Mouse (Mus musculus): ENCODE measurements around the gene Josd1. TPM values are rescaled to one million over a fixed set of nuclear protein-coding genes. Genes with fewer than 3 reads are reported as not detected.

Josd1 gene
- polyA plus RNA-seq, 1 experiment = 64.3 TPM

DNA sequence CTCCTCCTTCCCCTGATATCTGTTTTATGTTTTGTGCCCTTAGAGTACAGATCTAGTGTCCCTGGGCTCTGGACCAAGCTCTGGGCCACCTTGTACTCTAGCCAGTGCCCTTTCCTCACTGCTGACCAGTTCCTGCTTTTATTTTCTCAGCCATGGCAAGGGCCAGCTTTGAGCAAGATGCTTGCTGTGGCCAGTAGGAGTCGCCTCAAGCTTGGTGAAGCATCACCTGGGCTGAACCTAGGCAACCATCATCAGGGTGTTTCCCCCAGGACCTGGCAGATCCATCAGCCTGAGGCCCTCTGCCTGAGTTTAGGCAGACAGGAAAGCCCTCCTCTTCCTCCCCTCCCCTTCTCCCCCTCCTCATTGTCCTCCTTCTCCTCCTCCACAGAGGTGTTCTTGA lies 35.7 kb upstream of the Josd1 start:
- no peak overlapping the region for H3K27ac ChIP-seq (ENCODE audit: insufficient read depth, low read length)
- no peak overlapping the region for H3K4me3 ChIP-seq (ENCODE audit: insufficient read depth, low read length)
- H3K4me1 ChIP-seq (ENCODE audit: control insufficient read depth, insufficient read depth, low read length) = no peaks in the 10 kb centered on the region
- TF ChIP-seq CTCF (IDR thresholded peaks at IDR 0.05; ENCODE audit: extremely low read depth, insufficient read depth, low read length) (peak; percentile 67), POLR2A (IDR thresholded peaks at IDR 0.05; ENCODE audit: extremely low read depth, insufficient read depth, low read length) (peak; percentile 10; the same call in 1 of the 2 replicates)

GRCm38 (mm10) chr15:79720796-79721195 lies 33.1 kb upstream of the Josd1 start:
- Histone ChIP-seq H3K4me1 (ENCODE audit: control insufficient read depth, insufficient read depth, low read length) (no peaks in the 10 kb centered on the region), H3K4me3 (ENCODE audit: insufficient read depth, low read length) (no peak overlapping the region), H3K27ac (ENCODE audit: insufficient read depth, low read length) (no peak overlapping the region)
- no peak for TF ChIP-seq CTCF (IDR thresholded peaks at IDR 0.05; ENCODE audit: extremely low read depth, insufficient read depth, low read length)
- no peak for TF ChIP-seq POLR2A (IDR thresholded peaks at IDR 0.05; ENCODE audit: extremely low read depth, insufficient read depth, low read length)

DNA sequence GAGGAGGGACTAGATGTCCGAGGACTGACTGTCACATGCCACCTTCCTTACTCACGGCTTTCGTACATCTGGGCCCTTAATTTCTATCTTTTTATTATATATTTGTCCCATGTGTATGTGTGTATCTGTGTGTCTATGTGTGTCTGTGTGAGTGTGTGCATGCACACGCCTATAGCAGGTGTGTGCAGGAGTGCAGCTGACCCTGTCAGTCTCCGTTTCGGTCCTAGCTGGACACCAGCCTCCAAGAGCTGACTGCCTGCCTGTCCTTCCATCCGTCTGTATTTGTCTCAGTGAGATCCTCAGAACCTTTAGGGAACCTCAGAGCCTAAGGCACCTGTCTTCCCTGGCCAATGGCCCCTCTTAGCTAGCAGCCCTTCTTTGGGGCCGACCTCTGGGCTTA lies 32.5 kb upstream of the Josd1 start:
- no peak for TF ChIP-seq CTCF (IDR thresholded peaks at IDR 0.05; ENCODE audit: extremely low read depth, insufficient read depth, low read length)
- no peak for TF ChIP-seq POLR2A (IDR thresholded peaks at IDR 0.05; ENCODE audit: extremely low read depth, insufficient read depth, low read length)
- Histone ChIP-seq H3K4me3 (ENCODE audit: insufficient read depth, low read length) (no peak overlapping the region), H3K4me1 (ENCODE audit: control insufficient read depth, insufficient read depth, low read length) (no peaks in the 10 kb centered on the region), H3K27ac (ENCODE audit: insufficient read depth, low read length) (no peak overlapping the region)

DNA sequence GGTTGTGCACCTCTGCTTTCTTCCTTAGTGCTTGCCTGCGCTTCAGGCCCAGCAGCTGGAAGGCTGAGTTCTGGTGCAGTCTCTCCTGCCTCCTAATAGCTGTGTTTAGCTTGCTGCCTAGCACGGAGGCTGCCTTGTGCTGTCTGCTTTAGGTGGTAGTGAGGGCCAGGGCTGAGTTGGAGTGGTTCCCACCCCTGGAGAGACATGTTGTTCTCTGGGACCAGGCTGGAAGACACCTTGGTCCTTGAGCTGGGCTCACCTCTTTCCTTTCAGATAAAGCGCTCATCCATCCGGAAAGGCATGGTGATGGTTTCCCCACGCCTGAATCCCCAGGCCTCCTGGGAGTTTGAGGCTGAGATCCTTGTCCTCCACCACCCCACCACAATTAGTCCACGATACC lies 29.0 kb upstream of the Josd1 start:
- H3K27ac ChIP-seq (ENCODE audit: insufficient read depth, low read length) = no peak overlapping the region
- TF ChIP-seq CTCF (IDR thresholded peaks at IDR 0.05; ENCODE audit: extremely low read depth, insufficient read depth, low read length) (no peak), POLR2A (IDR thresholded peaks at IDR 0.05; ENCODE audit: extremely low read depth, insufficient read depth, low read length) (no peak)
- H3K4me1 ChIP-seq (ENCODE audit: control insufficient read depth, insufficient read depth, low read length) = no peaks in the 10 kb centered on the region
- no peak overlapping the region for H3K4me3 ChIP-seq (ENCODE audit: insufficient read depth, low read length)

- TF ChIP-seq CTCF (IDR thresholded peaks at IDR 0.05; ENCODE audit: extremely low read depth, insufficient read depth, low read length) (no peak), POLR2A (IDR thresholded peaks at IDR 0.05; ENCODE audit: extremely low read depth, insufficient read depth, low read length) (no peak)
- no peak overlapping the region for H3K4me3 ChIP-seq (ENCODE audit: insufficient read depth, low read length)
- no peak overlapping the region for H3K27ac ChIP-seq (ENCODE audit: insufficient read depth, low read length)
- H3K4me1 ChIP-seq (ENCODE audit: control insufficient read depth, insufficient read depth, low read length) = no peaks in the 10 kb centered on the region
Observed at GRCm38 (mm10) chr15:79715646-79716045, 27.9 kb upstream of the Josd1 start.

GRCm38 (mm10) chr15:79708229-79708822 lies 20.6 kb upstream of the Josd1 start:
- no peaks in the 10 kb centered on the region for H3K4me1 ChIP-seq (ENCODE audit: control insufficient read depth, insufficient read depth, low read length)
- H3K27ac ChIP-seq (ENCODE audit: insufficient read depth, low read length) = no peak overlapping the region
- no peak overlapping the region for H3K4me3 ChIP-seq (ENCODE audit: insufficient read depth, low read length)
- TF ChIP-seq POLR2A (IDR thresholded peaks at IDR 0.05; ENCODE audit: extremely low read depth, insufficient read depth, low read length) = no peak

GRCm38 (mm10) chr15:79706603-79707214 lies 19.0 kb upstream of the Josd1 start:
- no peaks in the 10 kb centered on the region for H3K4me1 ChIP-seq (ENCODE audit: control insufficient read depth, insufficient read depth, low read length)
- H3K27ac ChIP-seq (ENCODE audit: insufficient read depth, low read length) = no peak overlapping the region
- no peak for TF ChIP-seq CTCF (IDR thresholded peaks at IDR 0.05; ENCODE audit: extremely low read depth, insufficient read depth, low read length)
- TF ChIP-seq POLR2A (IDR thresholded peaks at IDR 0.05; ENCODE audit: extremely low read depth, insufficient read depth, low read length) = no peak
- H3K4me3 ChIP-seq (ENCODE audit: insufficient read depth, low read length) = no peak overlapping the region

GRCm38 (mm10) chr15:79697558-79698187 lies 10.0 kb upstream of the Josd1 start:
- Histone ChIP-seq H3K4me1 (ENCODE audit: control insufficient read depth, insufficient read depth, low read length) (peaks cover 2% of the 10 kb centered on the region; the same call in 1 of the 2 replicates), H3K4me3 (ENCODE audit: insufficient read depth, low read length) (no peak overlapping the region), H3K27ac (ENCODE audit: insufficient read depth, low read length) (no peak overlapping the region)
- TF ChIP-seq CTCF (IDR thresholded peaks at IDR 0.05; ENCODE audit: extremely low read depth, insufficient read depth, low read length) (no peak), POLR2A (IDR thresholded peaks at IDR 0.05; ENCODE audit: extremely low read depth, insufficient read depth, low read length) (no peak)

- Histone ChIP-seq H3K27ac (ENCODE audit: insufficient read depth, low read length) (no peak overlapping the region), H3K4me1 (ENCODE audit: control insufficient read depth, insufficient read depth, low read length) (peaks cover 2% of the 10 kb centered on the region; the same call in 1 of the 2 replicates), H3K4me3 (ENCODE audit: insufficient read depth, low read length) (no peak overlapping the region)
- TF ChIP-seq CTCF (IDR thresholded peaks at IDR 0.05; ENCODE audit: extremely low read depth, insufficient read depth, low read length) (no peak), POLR2A (IDR thresholded peaks at IDR 0.05; ENCODE audit: extremely low read depth, insufficient read depth, low read length) (no peak)
Observed at GRCm38 (mm10) chr15:79697011-79697410, 9.3 kb upstream of the Josd1 start.

DNA sequence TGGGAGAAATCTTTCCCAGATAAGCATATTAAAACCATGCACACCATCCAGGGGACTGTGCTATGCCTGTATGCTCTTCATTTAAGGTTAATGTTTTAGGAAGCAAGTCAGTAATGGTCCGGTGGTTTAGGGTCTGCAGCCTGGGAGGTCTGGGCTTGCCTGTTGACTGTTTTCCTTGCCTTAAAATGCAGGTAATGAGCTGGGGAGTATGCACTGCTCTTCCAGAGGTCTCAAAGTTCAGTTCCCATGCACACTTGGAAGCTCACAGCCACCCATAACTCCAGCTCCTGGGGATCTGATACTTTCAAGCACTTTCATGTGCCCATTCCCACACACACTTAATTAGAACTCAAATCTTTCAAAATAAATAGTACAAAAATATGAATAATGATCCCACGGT lies 8.8 kb upstream of the Josd1 start:
- H3K4me3 ChIP-seq (ENCODE audit: insufficient read depth, low read length) = no peak overlapping the region
- no peak for TF ChIP-seq POLR2A (IDR thresholded peaks at IDR 0.05; ENCODE audit: extremely low read depth, insufficient read depth, low read length)
- TF ChIP-seq CTCF (IDR thresholded peaks at IDR 0.05; ENCODE audit: extremely low read depth, insufficient read depth, low read length) = no peak
- no peak overlapping the region for H3K27ac ChIP-seq (ENCODE audit: insufficient read depth, low read length)
- peaks cover 4% of the 10 kb centered on the region; the same call in 1 of the 2 replicates for H3K4me1 ChIP-seq (ENCODE audit: control insufficient read depth, insufficient read depth, low read length)
